Mouse (Mus musculus): ENCODE data around the gene Gm13889. TPM values are rescaled to one million over a fixed set of nuclear protein-coding genes. Genes with fewer than 3 reads are reported as not detected.

Gene Gm13889
- polyA plus RNA-seq, 1 experiment = 12.3 TPM

DNA sequence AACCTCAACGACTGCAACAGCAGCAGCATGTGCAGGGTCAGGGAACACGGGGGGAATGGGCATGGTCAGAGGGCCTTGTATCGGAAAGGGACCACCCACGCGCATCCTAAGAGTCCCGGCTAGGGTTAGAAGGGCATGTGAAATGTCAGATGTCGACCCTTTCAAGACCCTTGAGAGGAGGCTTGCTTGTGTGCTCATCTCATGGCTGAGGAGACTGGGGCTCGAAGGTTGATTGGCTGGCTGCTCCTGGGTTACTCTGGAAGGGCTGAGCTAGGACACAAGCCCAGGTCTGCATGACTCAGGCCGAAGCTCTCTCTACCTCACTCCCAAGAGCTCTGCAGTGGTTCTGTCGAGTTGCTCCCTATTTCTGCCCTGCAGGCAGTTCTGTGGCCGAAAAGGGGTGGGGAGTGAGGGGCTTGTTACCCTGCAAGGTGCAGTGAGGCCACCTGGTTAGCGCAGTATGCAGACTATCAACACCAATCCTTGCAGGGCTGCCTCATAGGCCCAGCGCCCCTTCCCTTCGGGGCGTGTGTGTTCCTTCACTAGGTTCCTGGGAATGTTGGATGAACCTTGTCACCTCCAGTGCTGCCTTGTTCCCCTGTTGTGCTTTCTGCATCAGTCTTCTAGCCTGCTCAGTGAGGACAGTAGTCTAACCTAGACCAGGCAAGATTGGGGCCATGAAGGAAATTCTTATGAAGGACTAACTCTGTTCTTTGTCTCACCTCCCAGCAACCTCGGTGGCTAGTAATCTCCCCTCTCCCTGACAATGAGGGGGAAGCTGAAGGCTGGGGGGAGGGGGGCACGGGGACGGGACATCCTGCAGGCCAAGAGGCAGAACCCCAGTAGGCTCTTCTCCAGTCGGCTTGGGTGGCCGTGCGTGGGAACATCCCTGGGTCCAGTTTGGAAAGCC is 18.8 kb upstream of the Gm13889 start:
- Histone ChIP-seq H3K36me3 (ENCODE audit: control insufficient read depth, insufficient read depth, low read length) (peaks cover 5% of the 10 kb centered on the region), H3K4me1 (ENCODE audit: control insufficient read depth, insufficient read depth, insufficient read length) (peaks cover 2% of the 10 kb centered on the region), H3K27me3 (ENCODE audit: control insufficient read depth, insufficient read depth, low read length) (no peaks in the 10 kb centered on the region), H3K4me3 (ENCODE audit: extremely low read depth, insufficient read depth, insufficient read length) (peak overlapping the region; percentile 27; the same call in 1 of the 2 replicates), H3K27ac (ENCODE audit: insufficient read depth, low read length) (no peak overlapping the region)
- 61% methylated on average over 20 of the region's 21 CpGs for WGBS
- no peak for TF ChIP-seq CTCF (IDR thresholded peaks at IDR 0.05; ENCODE audit: extremely low read depth, insufficient read depth, insufficient read length, insufficient replicate concordance)
- TF ChIP-seq POLR2A (IDR thresholded peaks at IDR 0.05; ENCODE audit: low read depth, low read length) = no peak
- DNase-seq (ENCODE audit: low read depth in 1 of 2, low spot score in 2 of 2) = no peak

DNA sequence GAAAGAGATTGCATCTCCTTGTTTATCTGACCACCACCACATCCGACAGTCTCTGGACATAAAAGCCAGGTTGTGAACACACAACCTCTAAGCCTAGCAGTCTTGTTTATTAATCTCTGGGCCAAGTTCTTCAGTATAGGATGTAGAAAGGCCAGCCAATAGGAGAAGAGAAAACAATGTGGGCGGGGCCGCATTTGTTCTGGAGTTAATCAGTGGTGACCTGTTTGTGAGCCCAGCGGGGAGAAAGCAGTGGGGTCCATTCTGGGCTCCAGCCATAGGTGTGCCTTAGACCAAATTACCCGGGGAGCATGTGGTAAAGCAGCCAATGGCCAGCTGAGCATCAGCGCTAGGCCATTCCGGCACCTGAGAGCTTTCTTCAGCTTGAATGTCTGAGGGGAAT is 18.0 kb upstream of the Gm13889 start:
- WGBS = 88% methylated on average over 7 of the region's 7 CpGs
- DNase-seq (ENCODE audit: low read depth in 1 of 2, low spot score in 2 of 2) = no peak
- peaks cover 2% of the 10 kb centered on the region for H3K4me1 ChIP-seq (ENCODE audit: control insufficient read depth, insufficient read depth, insufficient read length)
- no peaks in the 10 kb centered on the region for H3K27me3 ChIP-seq (ENCODE audit: control insufficient read depth, insufficient read depth, low read length)
- H3K4me3 ChIP-seq (ENCODE audit: extremely low read depth, insufficient read depth, insufficient read length) = no peak overlapping the region
- no peaks in the 10 kb centered on the region; the same call in 1 of the 2 replicates for H3K36me3 ChIP-seq (ENCODE audit: control insufficient read depth, insufficient read depth, low read length)
- no peak overlapping the region for H3K27ac ChIP-seq (ENCODE audit: insufficient read depth, low read length)
- TF ChIP-seq CTCF (IDR thresholded peaks at IDR 0.05; ENCODE audit: extremely low read depth, insufficient read depth, insufficient read length, insufficient replicate concordance) (no peak), POLR2A (IDR thresholded peaks at IDR 0.05; ENCODE audit: low read depth, low read length) (no peak)

DNA sequence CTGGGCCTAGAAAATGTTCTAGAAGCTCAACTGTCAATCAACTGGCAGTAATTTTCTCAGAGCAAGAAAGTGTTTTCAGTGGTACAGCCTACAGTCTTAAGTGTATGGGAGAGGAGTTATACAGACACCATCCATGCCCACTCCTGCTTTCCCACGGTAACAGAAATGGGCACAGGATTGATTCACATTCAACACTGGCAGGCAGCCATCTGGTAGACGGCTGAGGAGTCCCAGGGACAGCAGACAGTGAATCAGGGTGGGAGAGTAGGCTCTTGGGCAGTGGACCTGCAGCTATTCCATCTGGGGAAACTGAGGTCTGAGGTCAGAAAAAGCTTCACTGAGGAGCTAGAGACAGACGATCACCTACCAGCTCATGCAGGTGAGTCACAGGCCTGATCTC is 14.6 kb upstream of the Gm13889 start:
- 84% methylated on average over 3 of the region's 3 CpGs for WGBS

DNA sequence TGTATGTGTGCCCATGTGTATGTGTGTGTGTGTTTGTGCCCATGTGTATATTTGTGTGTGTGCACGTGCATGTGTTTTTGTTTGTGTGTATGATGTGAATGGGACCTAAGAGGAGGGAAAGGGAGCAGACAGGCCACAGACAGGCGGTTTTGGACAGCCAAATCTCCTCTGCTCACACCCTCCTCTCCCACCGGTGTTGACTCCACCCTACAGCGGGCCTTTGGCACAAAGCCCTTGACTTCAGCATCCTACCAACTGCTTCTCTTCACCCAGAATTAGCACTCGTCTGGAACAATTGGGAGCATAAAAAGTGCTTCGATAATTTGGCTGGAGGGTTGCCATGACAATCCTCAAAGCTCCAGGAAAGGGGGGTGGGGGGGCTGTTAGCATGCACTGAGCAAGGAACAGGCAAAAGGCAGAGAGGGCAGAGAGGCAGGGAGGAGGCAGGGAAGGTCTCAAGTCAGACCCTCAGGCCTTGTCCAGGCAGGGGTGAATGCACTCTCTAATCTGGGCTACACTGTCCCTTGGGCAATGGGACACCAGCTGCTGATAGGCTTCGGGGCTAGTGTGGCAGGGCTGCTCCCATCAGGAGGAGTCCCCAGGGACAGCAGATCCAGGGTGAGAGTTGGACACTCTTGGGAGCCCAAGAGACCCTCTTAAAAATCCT is 7.6 kb upstream of the Gm13889 start:
- Histone ChIP-seq H3K36me3 (ENCODE audit: control insufficient read depth, insufficient read depth, low read length) (no peaks in the 10 kb centered on the region), H3K4me1 (ENCODE audit: control insufficient read depth, insufficient read depth, insufficient read length) (no peaks in the 10 kb centered on the region), H3K27me3 (ENCODE audit: control insufficient read depth, insufficient read depth, low read length) (no peaks in the 10 kb centered on the region), H3K27ac (ENCODE audit: insufficient read depth, low read length) (no peak overlapping the region), H3K4me3 (ENCODE audit: extremely low read depth, insufficient read depth, insufficient read length) (no peak overlapping the region)
- TF ChIP-seq POLR2A (IDR thresholded peaks at IDR 0.05; ENCODE audit: low read depth, low read length) (no peak), CTCF (IDR thresholded peaks at IDR 0.05; ENCODE audit: extremely low read depth, insufficient read depth, insufficient read length, insufficient replicate concordance) (no peak)
- 76% methylated on average over 7 of the region's 7 CpGs for WGBS
- DNase-seq (ENCODE audit: low read depth in 1 of 2, low spot score in 2 of 2) = no peak

More for the DNA sequence above, 14.6 kb upstream of the Gm13889 start:
- Histone ChIP-seq H3K27ac (ENCODE audit: insufficient read depth, low read length) (no peak overlapping the region), H3K36me3 (ENCODE audit: control insufficient read depth, insufficient read depth, low read length) (no peaks in the 10 kb centered on the region), H3K4me1 (ENCODE audit: control insufficient read depth, insufficient read depth, insufficient read length) (peaks cover 2% of the 10 kb centered on the region), H3K4me3 (ENCODE audit: extremely low read depth, insufficient read depth, insufficient read length) (no peak overlapping the region), H3K27me3 (ENCODE audit: control insufficient read depth, insufficient read depth, low read length) (no peaks in the 10 kb centered on the region)
- TF ChIP-seq CTCF (IDR thresholded peaks at IDR 0.05; ENCODE audit: extremely low read depth, insufficient read depth, insufficient read length, insufficient replicate concordance) = no peak
- no peak for TF ChIP-seq POLR2A (IDR thresholded peaks at IDR 0.05; ENCODE audit: low read depth, low read length)
- DNase-seq (ENCODE audit: low read depth in 1 of 2, low spot score in 2 of 2) = no peak

DNA sequence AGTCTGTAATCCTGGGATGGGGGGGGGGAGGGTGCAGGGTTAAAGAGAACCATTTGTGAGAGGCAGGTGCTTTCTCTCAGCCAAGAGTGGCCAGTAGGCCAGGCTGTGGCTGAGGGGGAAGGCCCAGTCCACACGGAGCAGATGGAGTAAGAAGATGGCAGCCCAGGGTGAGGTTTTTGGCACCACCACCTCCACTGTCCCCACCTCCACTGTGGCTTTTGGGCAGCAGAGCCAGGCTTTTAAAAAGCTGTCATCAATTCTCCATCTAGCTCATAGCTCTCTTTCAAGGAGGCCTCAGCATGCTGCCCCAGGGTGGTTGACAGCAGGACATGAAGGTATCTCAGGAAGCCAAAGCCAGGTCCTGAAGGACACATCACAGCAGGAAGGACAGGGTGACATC is 6.8 kb upstream of the Gm13889 start:
- H3K27me3 ChIP-seq (ENCODE audit: control insufficient read depth, insufficient read depth, low read length) = no peaks in the 10 kb centered on the region
- 88% methylated on average over 1 of the region's 1 CpGs for WGBS
- H3K36me3 ChIP-seq (ENCODE audit: control insufficient read depth, insufficient read depth, low read length) = no peaks in the 10 kb centered on the region
- no peak overlapping the region for H3K4me3 ChIP-seq (ENCODE audit: extremely low read depth, insufficient read depth, insufficient read length)
- H3K4me1 ChIP-seq (ENCODE audit: control insufficient read depth, insufficient read depth, insufficient read length) = no peaks in the 10 kb centered on the region
- TF ChIP-seq POLR2A (IDR thresholded peaks at IDR 0.05; ENCODE audit: low read depth, low read length) (no peak), CTCF (IDR thresholded peaks at IDR 0.05; ENCODE audit: extremely low read depth, insufficient read depth, insufficient read length, insufficient replicate concordance) (no peak)
- DNase-seq (ENCODE audit: low read depth in 1 of 2, low spot score in 2 of 2) = no peak
- H3K27ac ChIP-seq (ENCODE audit: insufficient read depth, low read length) = no peak overlapping the region

DNA sequence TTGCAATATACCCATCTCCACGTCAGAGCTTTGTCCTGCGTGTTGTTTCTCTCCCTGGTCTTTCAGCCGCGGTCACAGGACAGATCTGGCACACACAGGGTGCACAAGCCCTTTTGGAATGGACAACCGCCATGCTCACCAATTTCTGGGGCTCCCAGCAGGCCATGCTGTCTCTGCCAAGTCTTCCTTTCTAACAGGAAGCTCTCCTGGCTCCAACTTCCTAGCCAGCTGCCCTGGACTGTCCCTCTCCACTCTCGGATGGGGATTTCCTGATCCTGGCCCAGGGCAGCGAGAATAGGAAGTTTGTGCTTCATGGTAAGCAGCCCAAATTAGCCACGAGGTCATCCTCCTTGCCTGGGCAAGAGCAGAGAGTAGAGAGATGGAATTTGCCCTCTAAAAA is 4.7 kb upstream of the Gm13889 start:
- Histone ChIP-seq H3K36me3 (ENCODE audit: control insufficient read depth, insufficient read depth, low read length) (no peaks in the 10 kb centered on the region), H3K27me3 (ENCODE audit: control insufficient read depth, insufficient read depth, low read length) (peaks cover 8% of the 10 kb centered on the region), H3K27ac (ENCODE audit: insufficient read depth, low read length) (no peak overlapping the region), H3K4me1 (ENCODE audit: control insufficient read depth, insufficient read depth, insufficient read length) (no peaks in the 10 kb centered on the region), H3K4me3 (ENCODE audit: extremely low read depth, insufficient read depth, insufficient read length) (no peak overlapping the region)
- DNase-seq (ENCODE audit: low read depth in 1 of 2, low spot score in 2 of 2) = no peak
- 68% methylated on average over 8 of the region's 8 CpGs for WGBS
- TF ChIP-seq POLR2A (IDR thresholded peaks at IDR 0.05; ENCODE audit: low read depth, low read length) (no peak), CTCF (IDR thresholded peaks at IDR 0.05; ENCODE audit: extremely low read depth, insufficient read depth, insufficient read length, insufficient replicate concordance) (no peak)

All from spleen, adult 2 months (tissue).